Mouse (Mus musculus): ENCODE data around the gene Zic2. TPM values are rescaled to one million over a fixed set of nuclear protein-coding genes. Genes with fewer than 3 reads are reported as not detected.
"Not testable (repeated sequence)": the region's sequence is repeated elsewhere in the genome, so short reads cannot be mapped to it uniquely, and the experiment has no call there.

Gene Zic2
- total and polyA plus RNA-seq, 3 experiments: 0.13 TPM; not detected in 2

- H3K4me3 ChIP-seq (replicated peaks in 1 of 3; ENCODE audit: low read depth in 2 of 3, low read length in 2 of 3, poor library complexity in 1 of 3): peak overlapping the region; percentile 23 to 75 (median 68)
- not testable (repeated sequence) for H3K27me3 ChIP-seq (replicated peaks)
These were observed 11.4 kb upstream of the Zic2 start for GRCm38 (mm10) chr14:122463734-122464341.

GRCm38 (mm10) chr14:122464351-122464762 is 10.9 kb upstream of the Zic2 start:
- dilution Hi-C loops (cut with MboI; ENCODE audit: extremely low pct_ligation_motif_present, extremely low pct_unique_long_range_greater_than_20kb, low sequenced_read_pairs) (no loop called here), in situ Hi-C loops (cut with MboI; ENCODE audit: low pct_ligation_motif_present, low pct_unique_long_range_greater_than_20kb, low sequenced_read_pairs) (no loop called here)
- H3K4me1 ChIP-seq (ENCODE audit: control insufficient read depth in 1 of 2, insufficient read depth in 2 of 2): peaks cover 0 to 14% of the 10 kb centered on the region in 2 experiments; a peak in 1 of 4 replicates
- H3K27me3 ChIP-seq (replicated peaks): no peaks in the 10 kb centered on the region
- H3K36me3 ChIP-seq (replicated peaks in 1 of 2; ENCODE audit: control insufficient read depth in 1 of 2, insufficient read depth in 1 of 2, low read length in 1 of 2): peaks cover 0 to 5% of the 10 kb centered on the region in 2 experiments
- TF ChIP-seq MAX (IDR thresholded peaks at IDR 0.05; ENCODE audit: low read length) (no peak), UBTF (IDR thresholded peaks at IDR 0.05; ENCODE audit: low read depth, low read length) (no peak), MAFK (IDR thresholded peaks at IDR 0.05; ENCODE audit: insufficient replicate concordance, low read length) (no peak), NELFE (IDR thresholded peaks at IDR 0.05; ENCODE audit: low read depth, low read length) (no peak), ETS1 (conservative IDR thresholded peaks at IDR 0.05; ENCODE audit: low read depth, low read length) (no peak), IRF4 (IDR thresholded peaks at IDR 0.05; ENCODE audit: low read depth, low read length) (no peak), POLR2A (IDR thresholded peaks at IDR 0.05; ENCODE audit: low read depth, low read length) (no peak), MEF2A (IDR thresholded peaks at IDR 0.05; ENCODE audit: borderline replicate concordance, low read depth, low read length) (no peak), JUND (conservative IDR thresholded peaks at IDR 0.05; ENCODE audit: low read depth, low read length) (no peak), ZC3H11A (IDR thresholded peaks at IDR 0.05; ENCODE audit: low read depth, low read length) (no peak), RAD21 (IDR thresholded peaks at IDR 0.05; ENCODE audit: low read depth, low read length) (no peak), ZMIZ1 (IDR thresholded peaks at IDR 0.05; ENCODE audit: low read depth, low read length) (no peak), JUN (IDR thresholded peaks at IDR 0.05; ENCODE audit: insufficient read depth, low read depth, low read length) (no peak), HCFC1 (IDR thresholded peaks at IDR 0.05; ENCODE audit: low read depth, low read length) (no peak)
- no peak for DNase-seq (ENCODE audit: extremely low read depth)
- peak overlapping the region; percentile 34; the same call in 1 of the 2 replicates for H3K9ac ChIP-seq (ENCODE audit: insufficient read depth, low read depth)
- no peaks in the 10 kb centered on the region; the same call in 1 of the 2 replicates for H3K79me2 ChIP-seq (replicated peaks; ENCODE audit: control insufficient read depth, extremely low read depth, insufficient read depth, poor library complexity, severe bottlenecking)
- 0 out of 2 replicates have a peak overlapping the region, but pooled peaks have one; percentile 1 for H3K4me2 ChIP-seq (ENCODE audit: insufficient read depth, low read depth, poor library complexity, severe bottlenecking)
- peaks cover 6% of the 10 kb centered on the region for H3K9me3 ChIP-seq (replicated peaks; ENCODE audit: low read length)
- peak overlapping the region; percentile 40 to 75 (median 68) for H3K4me3 ChIP-seq (replicated peaks in 1 of 3; ENCODE audit: low read depth in 2 of 3, low read length in 2 of 3, poor library complexity in 1 of 3)
- H3K27ac ChIP-seq (ENCODE audit: insufficient read depth, low read depth): peak overlapping the region; percentile 23; the same call in 1 of the 2 replicates

More at GRCm38 (mm10) chr14:122463734-122464341, 11.4 kb upstream of the Zic2 start:
- H3K36me3 ChIP-seq (replicated peaks in 1 of 2; ENCODE audit: control insufficient read depth in 1 of 2, insufficient read depth in 1 of 2, low read length in 1 of 2); dilution Hi-C loops (cut with MboI; ENCODE audit: extremely low pct_ligation_motif_present, extremely low pct_unique_long_range_greater_than_20kb, low sequenced_read_pairs); H3K9me3 ChIP-seq (replicated peaks; ENCODE audit: low read length); DNase-seq (ENCODE audit: extremely low read depth); H3K79me2 ChIP-seq (replicated peaks; ENCODE audit: control insufficient read depth, extremely low read depth, insufficient read depth, poor library complexity, severe bottlenecking); H3K4me2 ChIP-seq (ENCODE audit: insufficient read depth, low read depth, poor library complexity, severe bottlenecking); in situ Hi-C loops (cut with MboI; ENCODE audit: low pct_ligation_motif_present, low pct_unique_long_range_greater_than_20kb, low sequenced_read_pairs): not testable (repeated sequence)
- H3K27ac ChIP-seq (ENCODE audit: insufficient read depth, low read depth): peak overlapping the region; percentile 50; the same call in 1 of the 2 replicates
- TF ChIP-seq USF1 (IDR thresholded peaks at IDR 0.05; ENCODE audit: low read depth, low read length): peak; percentile 8; the same call in 1 of the 2 replicates
- peak; percentile 50; the same call in 1 of the 2 replicates for TF ChIP-seq MAX (IDR thresholded peaks at IDR 0.05; ENCODE audit: low read length)
- TF ChIP-seq MXI1 (IDR thresholded peaks at IDR 0.05; ENCODE audit: low read depth, low read length): peak; percentile 66; the same call in 1 of the 2 replicates
- TF ChIP-seq ZNF384 (IDR thresholded peaks at IDR 0.05; ENCODE audit: low read depth, low read length): peak; percentile 82
- TF ChIP-seq TCF12 (IDR thresholded peaks at IDR 0.05; ENCODE audit: low read depth, low read length): 0 out of 2 replicates have a peak, but pooled peaks have one; percentile 24
- peaks cover 0 to 14% of the 10 kb centered on the region in 2 experiments; a peak in 1 of 4 replicates for H3K4me1 ChIP-seq (ENCODE audit: control insufficient read depth in 1 of 2, insufficient read depth in 2 of 2)
- H3K9ac ChIP-seq (ENCODE audit: insufficient read depth, low read depth): peak overlapping the region; percentile 34; the same call in 1 of the 2 replicates
